Mouse (Mus musculus): ENCODE data around the gene Sardh.

Sardh gene

GRCm38 (mm10) chr2:27248211-27248610, at the start of gene Sardh:
TSS of gene Sardh (minus strand) at chr2:27248337.
- no peak for DNase-seq

- peak; percentile 77 for DNase-seq
Observed at GRCm38 (mm10) chr2:27296656-27297406, 48.7 kb upstream of the Sardh start.

GRCm38 (mm10) chr2:27294777-27295176, 46.6 kb upstream of the Sardh start:
- DNase-seq: no peak

- peak; percentile 88 for DNase-seq
Observed at GRCm38 (mm10) chr2:27289019-27289418, 40.9 kb upstream of the Sardh start.

- no peak for DNase-seq
Observed at GRCm38 (mm10) chr2:27286971-27287710, 39.0 kb upstream of the Sardh start.

GRCm38 (mm10) chr2:27284441-27284840, 36.3 kb upstream of the Sardh start:
- DNase-seq: no peak

- no peak for DNase-seq
Observed at GRCm38 (mm10) chr2:27281771-27282170, 33.6 kb upstream of the Sardh start.

- DNase-seq: peak; percentile 86
Observed at GRCm38 (mm10) chr2:27280920-27281611, 32.9 kb upstream of the Sardh start.

- no peak for DNase-seq
Observed at GRCm38 (mm10) chr2:27278859-27279258, 30.7 kb upstream of the Sardh start.

- DNase-seq: no peak
Observed at GRCm38 (mm10) chr2:27268325-27268724, 20.2 kb upstream of the Sardh start.

- DNase-seq: no peak
Observed at GRCm38 (mm10) chr2:27265819-27266218, 17.7 kb upstream of the Sardh start.

- no peak for DNase-seq
Observed at GRCm38 (mm10) chr2:27262984-27263383, 14.8 kb upstream of the Sardh start.

- DNase-seq: no peak
Observed at GRCm38 (mm10) chr2:27251434-27251833, 3.3 kb upstream of the Sardh start.

GRCm38 (mm10) chr2:27247487-27247863, 662 bp downstream of the Sardh start:
- DNase-seq: no peak

- DNase-seq: no peak
Observed at GRCm38 (mm10) chr2:27246712-27247486, 1.2 kb downstream of the Sardh start.

- DNase-seq: no peak
Observed at GRCm38 (mm10) chr2:27245947-27246346, 2.2 kb downstream of the Sardh start.

- peak; percentile 86 for DNase-seq
Observed at GRCm38 (mm10) chr2:27237342-27237741, 10.8 kb downstream of the Sardh start.

GRCm38 (mm10) chr2:27235729-27236128, 12.4 kb downstream of the Sardh start:
- peak; percentile 88 for DNase-seq

GRCm38 (mm10) chr2:27232376-27232775, 15.8 kb downstream of the Sardh start:
- DNase-seq: no peak

- no peak for DNase-seq
Observed at GRCm38 (mm10) chr2:27229481-27230105, 18.5 kb downstream of the Sardh start.

- DNase-seq: peak; percentile 74
Observed at GRCm38 (mm10) chr2:27228809-27229480, 19.2 kb downstream of the Sardh start.

GRCm38 (mm10) chr2:27226572-27226971, 21.6 kb downstream of the Sardh start:
- DNase-seq: no peak
